Mouse (Mus musculus) midbrain, embryonic 13.5 days (tissue): ENCODE measurements around the gene Atg9b. TPM values are rescaled to one million over a fixed set of nuclear protein-coding genes. Genes with fewer than 3 reads are reported as not detected.

Experiments
- ATAC-seq: fragments of 200-750 bp; cut with Nextera tagmentation; 2 replicates; pipeline ENCODE4 v1.8.0; 2017; ENCODE audit warnings: mild to moderate bottlenecking, moderate TSS enrichment, moderate library complexity
- H3K27ac ChIP-seq: fragments of 300-500 bp; sonication (generic); 2 replicates; pipeline ENCODE4 v1.5.1; 2015; ENCODE audit warnings: inconsistent platforms, mild to moderate bottlenecking, moderate library complexity
- H3K27me3 ChIP-seq: fragments of 300-500 bp; sonication (generic); 2 replicates; pipeline ENCODE4 v1.6.1; 2015; ENCODE audit warnings: mild to moderate bottlenecking, inconsistent platforms
- H3K36me3 ChIP-seq: fragments of 300-500 bp; sonication (generic); 2 replicates; pipeline ENCODE4 v1.6.1; 2015; ENCODE audit warnings: mild to moderate bottlenecking, inconsistent platforms
- H3K4me1 ChIP-seq: fragments of 300-500 bp; sonication (generic); replicated peaks from 2 replicates; pipeline ENCODE4 v1.6.1; 2015; ENCODE audit warnings: inconsistent platforms
- H3K4me2 ChIP-seq: fragments of 300-500 bp; sonication (generic); replicated peaks from 2 replicates; pipeline ENCODE4 v1.6.1; 2015; ENCODE audit warnings: moderate library complexity, mild to moderate bottlenecking, inconsistent platforms
- H3K4me3 ChIP-seq: fragments of 300-500 bp; sonication (generic); replicated peaks from 2 replicates; pipeline ENCODE4 v1.5.1; 2015; ENCODE audit warnings: mild to moderate bottlenecking, inconsistent platforms
- H3K9ac ChIP-seq: fragments of 300-500 bp; sonication (generic); replicated peaks from 2 replicates; pipeline ENCODE4 v1.6.1; 2015; ENCODE audit warnings: mild to moderate bottlenecking, inconsistent platforms
- H3K9me3 ChIP-seq: fragments of 300-500 bp; sonication (generic); 2 replicates; pipeline ENCODE4 v1.6.1; 2016; ENCODE audit warnings: mild to moderate bottlenecking, inconsistent platforms
- WGBS: fragments of 180-500 bp; shearing (Covaris S2); methylation state at CpG from one replicate; pipeline ENCODE4 v1.1.7; 2015; 5-methylcytosine and 5-hydroxymethylcytosine counted together
- polyA plus RNA-seq: library from polyadenylated mRNA; unstranded; fragments of >200 nt; fragmentation: Nextera tagmentation; extraction: Ambion mirVana; gene quantifications from 2 replicates; pipeline ENCODE4 v1.2.1, GENCODE M21; 2015

Atg9b gene
- 0.39 and 0.69 TPM in 2 replicates for polyA plus RNA-seq

DNA sequence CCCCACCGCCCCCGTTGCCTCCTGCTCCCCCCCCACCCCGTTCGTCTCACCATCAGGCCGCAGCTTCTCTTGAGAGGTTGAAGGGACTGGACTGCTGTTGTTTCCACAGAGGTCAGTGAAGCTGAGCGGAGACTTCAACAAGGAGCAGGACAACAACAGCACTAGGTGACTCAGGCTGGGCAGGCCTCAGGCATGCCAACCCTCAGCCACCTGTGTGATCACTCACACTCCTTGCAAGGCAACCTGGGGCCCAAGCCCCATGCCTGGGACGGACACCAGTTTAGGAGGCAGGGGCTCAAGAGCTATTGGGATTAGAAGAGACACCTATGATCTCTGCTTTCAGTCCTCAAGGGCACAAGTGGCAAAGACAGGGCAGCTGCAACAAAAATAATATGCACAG is at the start of gene Atg9b:
Gene Atg9b (minus strand): TSS at position 280 of the 400 bp plus-strand sequence.
- no peak within 1 kb of the TSS for H3K27ac ChIP-seq
- ATAC-seq, result no peak
- H3K9ac ChIP-seq, result no peak within 1 kb of the TSS
- H3K4me2 ChIP-seq, result no peak within 1 kb of the TSS
- H3K4me3 ChIP-seq, result no peak within 1 kb of the TSS
- H3K27me3 ChIP-seq, result peaks cover 39% of the 10 kb centered on the region
- H3K36me3 ChIP-seq, result no peaks in the 10 kb centered on the region
- peaks cover 29% of the 10 kb centered on the region for H3K4me1 ChIP-seq
- H3K9me3 ChIP-seq, result no peaks in the 10 kb centered on the region
- 84% methylated on average over 7 of the region's 7 CpGs for WGBS

DNA sequence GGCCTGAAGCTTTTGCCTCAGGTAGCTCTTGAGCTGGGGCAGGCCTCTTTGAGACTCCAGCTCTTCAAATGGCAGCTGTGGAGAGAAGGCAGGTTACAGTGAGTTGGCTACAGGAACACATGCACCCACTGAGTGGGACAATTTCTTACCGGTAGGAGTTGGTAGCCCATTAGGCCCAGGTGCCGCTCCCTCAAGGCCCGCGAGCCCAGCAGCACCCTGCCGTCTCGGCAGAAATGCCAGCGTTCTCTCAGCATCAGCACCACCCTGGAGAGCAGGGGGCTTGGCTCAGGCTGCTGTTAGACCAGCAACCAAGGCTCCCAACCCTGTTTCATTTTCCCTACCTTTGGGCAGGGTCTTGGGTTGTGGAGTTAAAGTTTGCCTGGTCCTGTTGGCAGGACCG is 49.2 kb upstream of the Atg9b start:
- 96% methylated on average over 8 of the region's 8 CpGs for WGBS
- no peaks in the 10 kb centered on the region for H3K27me3 ChIP-seq
- no peak overlapping the region for H3K4me2 ChIP-seq
- no peaks in the 10 kb centered on the region for H3K9me3 ChIP-seq
- H3K36me3 ChIP-seq, result peaks cover 59% of the 10 kb centered on the region
- no peak overlapping the region for H3K27ac ChIP-seq
- H3K4me1 ChIP-seq, result peaks cover 19% of the 10 kb centered on the region
- H3K9ac ChIP-seq, result no peak overlapping the region
- ATAC-seq, result no peak
- H3K4me3 ChIP-seq, result no peak overlapping the region

DNA sequence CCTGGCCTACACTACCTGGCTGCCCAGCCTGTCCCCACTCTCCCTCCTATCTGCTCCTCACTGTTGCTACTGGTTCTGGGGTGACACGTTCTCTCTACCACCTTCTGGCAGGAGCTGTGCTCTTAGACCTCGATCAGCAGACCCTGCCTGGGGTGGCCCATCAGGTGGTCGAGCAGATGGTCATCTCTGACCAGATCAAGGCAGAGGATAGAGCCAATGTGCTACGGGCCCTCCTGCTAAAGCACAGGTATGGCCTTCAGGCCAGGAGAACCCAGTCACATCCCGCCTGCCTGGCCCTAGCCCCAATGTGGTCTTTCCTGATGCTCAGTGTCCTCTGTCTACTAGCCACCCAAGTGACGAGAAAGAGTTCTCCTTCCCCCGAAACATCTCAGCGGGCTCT is 42.0 kb upstream of the Atg9b start:
- no peak overlapping the region for H3K9ac ChIP-seq
- H3K36me3 ChIP-seq, result peaks cover 77% of the 10 kb centered on the region
- no peak overlapping the region for H3K4me3 ChIP-seq
- H3K27me3 ChIP-seq, result no peaks in the 10 kb centered on the region
- 0 out of 2 replicates have a peak, but pooled peaks cover under 1% of the 10 kb centered on the region for H3K4me1 ChIP-seq
- 92% methylated on average over 8 of the region's 8 CpGs for WGBS
- H3K4me2 ChIP-seq, result no peak overlapping the region
- no peak overlapping the region for H3K27ac ChIP-seq
- no peaks in the 10 kb centered on the region for H3K9me3 ChIP-seq
- no peak for ATAC-seq

DNA sequence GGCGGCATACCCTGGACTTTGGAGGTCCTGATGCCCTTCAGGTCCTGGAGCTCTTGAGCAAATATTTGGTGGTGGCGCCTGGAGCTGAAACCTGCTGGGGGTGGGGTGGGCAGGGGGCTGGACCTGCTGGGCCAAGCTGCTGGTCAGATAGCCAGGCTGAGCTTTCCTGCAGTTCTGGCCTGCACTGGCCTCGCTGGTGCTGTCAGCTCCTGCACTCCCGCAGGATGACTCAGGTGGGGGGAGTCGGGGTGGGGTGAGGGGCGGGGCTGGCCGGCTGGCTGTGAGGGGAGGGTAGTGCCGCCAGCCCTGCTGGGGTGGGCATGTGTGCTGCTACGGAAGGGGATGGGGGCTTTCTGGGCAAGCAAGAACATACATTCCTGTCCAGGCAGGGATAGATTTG is 36.7 kb upstream of the Atg9b start:
- WGBS, result 19% methylated on average over 9 of the region's 9 CpGs
- peak overlapping the region; percentile 42 for H3K9ac ChIP-seq
- 0 out of 2 replicates have a peak overlapping the region, but pooled peaks have one; percentile 74 for H3K4me2 ChIP-seq

DNA sequence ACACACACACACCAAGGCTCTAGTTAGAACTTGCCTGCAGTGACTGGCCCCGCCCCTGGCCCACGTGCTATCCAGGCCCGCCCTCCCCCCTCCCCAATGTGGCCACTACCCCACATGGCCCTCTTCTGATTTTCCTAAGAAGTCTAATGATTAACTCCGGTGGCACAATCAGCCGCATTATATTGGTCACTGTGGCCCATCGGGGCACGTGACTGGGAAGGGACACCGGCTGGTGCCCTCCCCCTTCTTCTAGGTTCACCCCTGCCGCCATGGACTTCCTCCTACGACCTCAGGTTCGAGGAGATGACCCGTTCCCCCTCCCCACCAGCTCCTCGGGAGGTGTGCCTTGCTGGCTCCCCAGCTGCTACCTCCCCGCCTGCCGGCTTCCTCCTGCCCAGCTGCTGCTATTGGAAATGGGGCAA is 36.0 kb upstream of the Atg9b start:
- Histone ChIP-seq H3K9ac (peak overlapping the region; percentile 42), H3K4me3 (peak overlapping the region; percentile 6; the same call in 1 of the 2 replicates), H3K36me3 (peaks cover 36% of the 10 kb centered on the region), H3K9me3 (no peaks in the 10 kb centered on the region), H3K27me3 (peaks cover 11% of the 10 kb centered on the region), H3K4me2 (peak overlapping the region; percentile 74), H3K4me1 (peaks cover 49% of the 10 kb centered on the region), H3K27ac (no peak overlapping the region)
- ATAC-seq, result no peak
- 7% methylated on average over 13 of the region's 15 CpGs for WGBS

More for the DNA sequence above, 36.7 kb upstream of the Atg9b start:
- H3K4me3 ChIP-seq, result no peak overlapping the region
- peaks cover 48% of the 10 kb centered on the region for H3K4me1 ChIP-seq
- peaks cover 11% of the 10 kb centered on the region for H3K27me3 ChIP-seq
- H3K36me3 ChIP-seq, result peaks cover 41% of the 10 kb centered on the region
- no peak overlapping the region for H3K27ac ChIP-seq
- ATAC-seq, result no peak
- H3K9me3 ChIP-seq, result no peaks in the 10 kb centered on the region

DNA sequence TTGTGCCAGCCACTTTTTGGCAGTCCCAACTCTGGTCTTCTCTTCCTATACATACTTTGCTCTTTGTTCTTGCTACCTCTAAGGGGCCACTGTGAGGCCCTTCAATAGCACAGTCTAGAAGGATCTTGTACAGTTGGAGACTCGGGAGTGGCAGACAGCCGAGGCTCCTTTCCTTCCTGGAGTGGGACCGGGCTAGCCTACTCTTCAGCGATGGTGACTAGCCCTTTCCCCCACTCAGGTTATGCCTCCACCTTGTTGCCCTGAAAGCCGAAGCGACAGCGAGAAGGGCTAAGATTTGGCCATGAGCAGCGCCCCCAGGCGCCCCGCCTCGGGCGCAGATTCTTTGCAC is 35.3 kb upstream of the Atg9b start:
- no peak overlapping the region; the same call in 1 of the 2 replicates for H3K9ac ChIP-seq
- H3K4me3 ChIP-seq, result peak overlapping the region; percentile 2; the same call in 1 of the 2 replicates
- H3K27me3 ChIP-seq, result peaks cover 11% of the 10 kb centered on the region
- H3K4me2 ChIP-seq, result peak overlapping the region; percentile 74
- no peak for ATAC-seq
- H3K36me3 ChIP-seq, result peaks cover 29% of the 10 kb centered on the region
- H3K27ac ChIP-seq, result no peak overlapping the region
- no peaks in the 10 kb centered on the region for H3K9me3 ChIP-seq
- peaks cover 57% of the 10 kb centered on the region for H3K4me1 ChIP-seq
- WGBS, result 15% methylated on average over 12 of the region's 12 CpGs

DNA sequence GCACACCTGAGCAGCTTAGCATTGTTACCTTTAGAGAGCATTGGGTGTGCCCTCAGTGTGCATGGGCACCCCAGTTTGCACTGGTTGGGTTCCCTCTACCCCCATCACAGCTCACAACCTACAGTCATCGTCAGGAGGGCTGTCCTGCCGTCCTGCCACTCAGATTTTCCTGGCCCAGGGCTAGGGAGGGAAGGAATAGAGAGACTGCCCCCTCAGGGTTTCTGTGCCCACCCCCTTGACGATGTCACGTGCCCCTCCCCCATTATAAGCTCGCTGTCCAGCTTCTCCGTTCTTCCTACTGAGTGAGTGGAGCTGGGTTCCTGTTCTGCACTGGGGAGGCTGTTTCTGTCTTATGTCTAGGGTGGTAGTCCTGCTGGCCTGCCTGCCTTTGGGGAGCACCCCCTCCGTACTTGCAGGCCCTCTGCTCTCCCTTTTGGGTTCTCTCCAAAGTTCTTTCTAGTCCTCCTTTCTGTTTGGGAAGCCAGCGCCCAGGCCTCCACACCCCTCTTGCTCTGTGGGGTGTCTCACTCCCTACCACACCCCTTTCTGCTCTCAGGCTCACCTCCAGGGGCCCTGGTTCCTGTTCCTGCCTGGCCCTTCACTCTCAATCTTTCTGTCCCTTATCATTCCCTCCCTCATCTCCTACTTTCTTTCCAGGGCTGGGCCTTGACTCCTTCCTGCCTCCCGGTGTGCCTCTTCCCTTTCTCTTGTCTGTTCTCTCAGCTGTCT is 34.8 kb upstream of the Atg9b start:
- peaks cover 62% of the 10 kb centered on the region for H3K4me1 ChIP-seq
- peak overlapping the region; percentile 67 for H3K4me3 ChIP-seq
- WGBS, result 12% methylated on average over 9 of the region's 9 CpGs
- ATAC-seq, result no peak
- peak overlapping the region; percentile 74 for H3K9ac ChIP-seq
- no peak overlapping the region for H3K27ac ChIP-seq
- H3K27me3 ChIP-seq, result peaks cover 11% of the 10 kb centered on the region
- H3K4me2 ChIP-seq, result peak overlapping the region; percentile 74
- no peaks in the 10 kb centered on the region for H3K9me3 ChIP-seq
- peaks cover 23% of the 10 kb centered on the region for H3K36me3 ChIP-seq

DNA sequence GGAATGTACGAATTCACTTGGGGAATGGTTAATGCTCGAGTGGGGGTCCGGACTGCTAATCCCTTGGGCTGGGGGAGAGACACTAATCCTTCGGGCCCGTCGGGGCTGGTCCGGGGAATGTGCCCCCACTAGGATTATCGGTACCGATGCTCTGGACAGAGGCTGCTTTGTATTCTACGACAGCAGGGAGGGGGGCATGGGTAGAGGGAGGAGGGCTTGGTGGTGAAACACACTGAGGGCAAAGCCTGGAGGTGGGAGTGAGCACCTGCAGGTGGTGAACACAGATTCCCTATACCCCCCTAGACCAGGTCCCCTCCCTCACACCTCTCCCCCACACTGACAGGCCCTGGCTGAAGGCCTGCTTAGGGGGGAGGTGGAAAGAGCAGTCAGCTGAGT is 34.1 kb upstream of the Atg9b start:
- Histone ChIP-seq H3K9ac (peak overlapping the region; percentile 74), H3K27ac (peak overlapping the region; percentile 91; the same call in 1 of the 2 replicates), H3K4me2 (peak overlapping the region; percentile 74), H3K27me3 (peaks cover 11% of the 10 kb centered on the region), H3K36me3 (peaks cover 21% of the 10 kb centered on the region), H3K4me1 (peaks cover 64% of the 10 kb centered on the region), H3K4me3 (peak overlapping the region; percentile 67), H3K9me3 (no peaks in the 10 kb centered on the region)
- under 1% methylated on average over 10 of the region's 10 CpGs for WGBS
- no peak for ATAC-seq

DNA sequence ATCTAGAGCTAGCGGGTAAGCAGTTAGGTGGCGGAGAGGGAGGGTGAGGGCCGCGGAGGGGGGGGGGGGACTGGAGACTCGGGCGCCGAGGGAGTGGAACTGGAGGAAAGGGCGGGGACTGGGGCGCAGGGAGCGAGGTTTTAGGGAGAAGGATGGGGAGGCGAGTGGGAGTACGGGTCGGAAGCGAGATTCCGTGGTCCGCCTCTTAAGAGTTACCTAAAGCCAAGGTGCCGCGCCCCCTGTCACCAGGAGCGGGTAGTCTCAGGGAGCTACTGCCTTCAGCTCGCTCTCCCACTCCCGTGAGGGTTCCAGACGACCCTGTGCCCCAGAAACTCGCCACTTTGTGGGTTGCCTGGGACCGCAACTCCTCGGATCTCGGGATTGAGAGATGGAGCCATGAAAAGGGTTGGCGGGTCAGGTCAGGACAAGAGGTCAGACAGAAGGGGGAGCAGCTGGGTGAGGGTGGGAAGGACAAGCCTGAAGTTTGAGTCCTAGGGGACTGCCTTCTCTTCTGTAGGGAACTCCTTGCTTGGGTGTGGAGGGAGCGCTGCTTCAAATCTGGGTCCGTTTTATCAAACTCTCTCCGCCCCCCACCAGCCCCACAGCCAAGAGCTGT is 33.6 kb upstream of the Atg9b start:
- Histone ChIP-seq H3K4me1 (peaks cover 64% of the 10 kb centered on the region), H3K9ac (peak overlapping the region; percentile 74), H3K27me3 (peaks cover 11% of the 10 kb centered on the region), H3K36me3 (peaks cover 21% of the 10 kb centered on the region), H3K4me3 (peak overlapping the region; percentile 67), H3K4me2 (peak overlapping the region; percentile 74), H3K27ac (peak overlapping the region; percentile 91; the same call in 1 of the 2 replicates), H3K9me3 (no peaks in the 10 kb centered on the region)
- no peak for ATAC-seq
- 2% methylated on average over 17 of the region's 30 CpGs for WGBS

DNA sequence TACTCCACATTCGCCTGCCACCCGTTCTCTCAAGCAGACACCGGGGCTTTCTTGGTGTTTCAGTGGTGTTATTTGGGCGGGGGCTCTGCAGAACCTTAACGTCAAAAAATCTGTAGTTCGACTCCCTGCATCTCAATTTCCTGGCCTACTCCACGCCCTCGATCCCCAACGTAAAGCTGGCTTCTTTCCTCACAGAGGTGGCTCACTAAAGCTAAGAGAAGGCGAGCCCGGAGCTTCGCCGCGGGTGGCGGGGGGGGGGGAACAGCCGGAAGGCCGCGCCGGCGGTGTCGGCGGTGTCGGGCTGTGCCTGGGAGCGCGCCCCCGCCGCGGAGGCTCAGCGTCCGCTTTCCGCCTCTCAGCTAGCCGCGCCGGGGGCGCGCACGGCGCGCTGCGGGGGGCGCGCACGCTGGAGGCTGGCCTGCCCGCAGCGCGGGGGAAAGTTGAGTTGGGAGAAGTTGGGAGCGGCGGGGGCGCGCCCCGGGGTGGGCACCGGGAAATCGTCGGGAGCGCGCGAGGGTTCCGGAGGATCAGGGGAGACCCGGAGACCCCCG is 33.0 kb upstream of the Atg9b start:
- peaks cover 64% of the 10 kb centered on the region for H3K4me1 ChIP-seq
- H3K27ac ChIP-seq, result peak overlapping the region; percentile 91
- H3K9me3 ChIP-seq, result no peaks in the 10 kb centered on the region
- ATAC-seq, result no peak
- peaks cover 11% of the 10 kb centered on the region for H3K27me3 ChIP-seq
- peak overlapping the region; percentile 74 for H3K4me2 ChIP-seq
- WGBS, result under 1% methylated on average over 59 of the region's 60 CpGs
- peak overlapping the region; percentile 67 for H3K4me3 ChIP-seq
- H3K36me3 ChIP-seq, result peaks cover 21% of the 10 kb centered on the region
- peak overlapping the region; percentile 74 for H3K9ac ChIP-seq

DNA sequence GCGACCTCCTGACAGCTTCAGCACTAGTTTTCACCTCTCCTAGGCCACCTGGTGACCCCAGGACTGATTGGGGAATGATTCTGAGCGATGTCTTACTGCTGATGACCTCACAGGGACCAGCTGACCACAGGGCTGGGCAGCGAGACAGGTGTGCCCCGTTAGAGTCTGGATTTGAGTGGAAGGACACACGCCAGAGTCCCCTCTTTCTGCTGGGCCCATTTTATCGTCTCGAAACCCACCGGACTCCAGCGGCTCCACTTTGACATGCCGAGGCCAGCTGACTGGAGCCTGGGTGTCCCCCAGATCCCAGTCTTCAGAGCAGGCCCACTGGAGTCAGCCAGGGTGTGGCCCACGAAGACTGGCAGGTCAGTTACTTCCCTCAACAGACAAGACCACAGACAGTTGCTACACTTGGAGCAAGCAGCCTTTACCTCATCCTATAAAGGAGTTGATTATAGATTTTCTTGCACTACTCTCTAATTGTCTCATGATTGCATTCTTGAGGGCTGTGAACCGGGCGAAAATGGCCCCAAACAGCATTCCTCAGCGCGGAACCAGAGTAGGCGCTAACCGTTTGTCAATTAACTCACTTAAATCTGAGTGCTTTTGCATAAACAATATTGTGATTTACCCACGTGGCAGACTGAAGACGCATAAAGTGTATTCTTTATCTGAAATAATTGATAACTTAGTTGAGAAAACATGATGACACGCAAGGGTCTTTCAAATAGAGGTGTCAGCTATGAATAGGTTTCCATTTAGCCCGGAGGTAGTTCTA is 32.2 kb upstream of the Atg9b start:
- ATAC-seq, result 0 out of 2 replicates have a peak, but pooled peaks have one; percentile 0
- H3K36me3 ChIP-seq, result peaks cover 23% of the 10 kb centered on the region
- 16% methylated on average over 21 of the region's 21 CpGs for WGBS
- peak overlapping the region; percentile 91 for H3K27ac ChIP-seq
- H3K27me3 ChIP-seq, result peaks cover 11% of the 10 kb centered on the region
- peaks cover 64% of the 10 kb centered on the region for H3K4me1 ChIP-seq
- peak overlapping the region; percentile 67 for H3K4me3 ChIP-seq
- peak overlapping the region; percentile 74 for H3K9ac ChIP-seq
- H3K9me3 ChIP-seq, result no peaks in the 10 kb centered on the region
- peak overlapping the region; percentile 74 for H3K4me2 ChIP-seq
